Mouse (Mus musculus) right cerebral cortex, postnatal 4 days (tissue): ENCODE results near the gene Suv39h2.
A peak's percentile ranks its signal among the peaks of the same experiment; 100 is the strongest.

ENCODE experiments used
- DNase-seq: peaks from one replicate; pipeline ENCODE4 v3.0.0-alpha.2; 2022

The Suv39h2 gene

GRCm38 (mm10) chr2:3474861-3475283 lies at the start of gene Suv39h2:
Gene Suv39h2, minus strand, starts transcription at chr2:3475031.
- peak; percentile 97 for DNase-seq

GRCm38 (mm10) chr2:3522558-3522957 lies 47.7 kb upstream of the Suv39h2 start:
- no peak for DNase-seq

DNA sequence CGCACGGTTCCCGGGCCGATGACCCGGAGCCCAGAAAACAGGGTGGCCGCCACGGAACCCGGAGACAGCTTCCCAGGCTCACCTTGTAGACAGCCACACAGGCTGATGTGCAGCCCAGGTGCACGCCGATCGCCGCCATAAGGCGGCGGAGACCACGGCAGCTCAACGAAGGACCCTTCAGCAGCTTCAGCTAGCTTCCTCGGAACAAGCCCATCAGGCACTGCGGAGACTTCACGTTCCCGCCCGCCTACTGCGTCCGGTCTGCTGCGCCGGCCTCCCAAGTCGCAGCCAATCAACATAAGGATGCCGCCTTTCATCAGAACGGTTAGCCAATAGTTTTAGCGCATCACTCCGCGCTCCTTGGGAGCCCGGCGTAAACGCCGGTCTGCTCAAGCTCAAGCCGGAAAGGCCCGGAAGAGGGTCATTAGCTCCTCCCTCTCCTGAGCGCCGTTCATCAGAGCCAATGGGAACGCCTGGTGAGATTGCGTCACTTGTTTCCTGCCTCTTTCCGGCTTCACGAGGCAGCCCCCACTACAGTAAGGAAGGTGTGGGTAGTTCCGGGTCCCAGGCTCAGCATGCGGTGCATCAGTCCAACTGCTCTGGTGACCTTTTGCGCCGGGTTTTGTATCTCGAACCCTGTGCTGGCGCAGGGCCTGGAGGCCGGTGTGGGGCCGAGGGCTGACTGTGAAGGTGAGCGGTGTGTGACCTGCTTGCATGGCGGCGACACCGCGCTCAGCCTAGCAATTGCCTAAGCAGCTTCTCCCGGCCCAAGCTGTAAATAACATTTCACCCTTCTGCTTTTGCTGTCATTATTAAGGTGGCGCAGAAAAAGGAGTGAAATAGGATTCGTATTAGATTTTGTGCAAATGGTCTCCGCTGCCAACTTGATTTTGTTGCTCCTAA lies 38.0 kb upstream of the Suv39h2 start, which contains the start of the genes Gm45902, Hspa14 and Cdnf:
Gm45902 (minus strand) TSS at position 239 of the 903 bp plus-strand sequence.
Hspa14 (minus strand) TSS at position 263 of the 903 bp plus-strand sequence.
Cdnf (plus strand) TSS at position 479 of the 903 bp plus-strand sequence.
- peak; percentile 83 for DNase-seq

- DNase-seq, result no peak
Observed at GRCm38 (mm10) chr2:3512076-3512475, 37.2 kb upstream of the Suv39h2 start.

GRCm38 (mm10) chr2:3500886-3501285 lies 26.1 kb upstream of the Suv39h2 start:
- DNase-seq, result no peak

DNA sequence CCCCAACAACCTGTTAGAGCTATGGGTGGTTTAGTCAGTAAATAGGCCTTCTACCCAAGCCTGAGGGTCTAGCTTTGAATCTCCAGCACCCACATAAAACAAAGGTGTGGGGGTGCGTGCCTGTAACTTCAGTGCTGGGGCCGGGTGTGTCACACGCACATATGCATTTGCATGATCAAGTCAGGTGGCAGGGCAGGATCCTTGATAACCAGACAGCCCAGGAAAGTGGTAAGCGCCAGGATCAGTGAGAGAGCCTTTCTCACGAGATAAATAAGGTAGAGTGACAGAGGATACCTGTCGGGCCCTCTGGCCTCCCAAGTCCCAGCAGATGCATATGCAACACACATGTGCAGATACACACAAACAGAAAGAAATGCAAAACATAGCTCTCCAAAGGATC lies 24.7 kb upstream of the Suv39h2 start:
- no peak for DNase-seq

DNA sequence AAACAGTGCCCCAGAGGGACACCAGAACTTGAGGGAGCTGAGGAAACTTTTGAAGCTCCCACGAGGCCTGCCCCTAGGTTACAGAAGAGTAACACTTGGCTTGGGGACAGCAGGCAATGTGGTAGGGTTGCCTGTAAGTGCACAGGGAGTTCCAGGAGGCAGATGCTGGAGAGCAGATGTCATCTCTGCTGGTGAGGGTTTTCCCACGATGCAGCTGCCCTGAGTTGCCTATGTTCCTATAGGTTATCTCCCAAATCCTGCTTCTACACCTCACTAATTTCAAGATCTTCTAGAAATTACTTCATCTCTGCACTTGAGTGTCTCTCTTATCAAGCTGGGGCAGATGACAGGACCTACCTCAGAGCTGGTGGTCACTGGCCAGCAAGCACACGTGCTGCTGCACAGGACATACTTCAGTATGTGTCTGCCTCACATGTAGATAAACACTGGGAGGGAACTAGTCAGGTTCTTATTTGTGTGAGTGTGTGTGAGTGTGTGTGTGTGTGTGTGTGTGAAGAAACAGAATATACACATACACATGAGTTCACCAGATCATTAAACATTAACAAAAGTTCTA lies 19.1 kb upstream of the Suv39h2 start:
- DNase-seq, result no peak

DNA sequence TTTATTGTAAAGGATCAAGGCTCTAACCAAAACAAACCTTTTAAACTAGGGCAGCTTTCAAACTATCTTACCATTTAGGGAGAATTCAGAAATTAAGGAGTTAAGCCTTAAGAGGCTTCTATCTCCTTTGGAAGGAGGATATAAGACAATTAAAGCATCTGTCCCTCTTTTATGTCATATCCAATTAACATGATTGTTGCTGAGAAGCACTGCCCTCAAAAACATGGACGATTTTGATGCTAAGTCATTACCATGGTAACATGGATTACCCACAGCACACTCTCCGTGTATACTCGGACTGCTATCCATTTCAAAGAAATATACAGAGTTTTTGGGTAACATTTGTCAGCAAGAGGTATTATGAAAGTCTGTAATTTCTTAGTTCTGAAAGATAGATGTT lies 15.0 kb upstream of the Suv39h2 start:
- no peak for DNase-seq

GRCm38 (mm10) chr2:3480239-3480638 lies 5.4 kb upstream of the Suv39h2 start:
- DNase-seq, result no peak

GRCm38 (mm10) chr2:3475746-3476251 lies 968 bp upstream of the Suv39h2 start:
- no peak for DNase-seq

- peak; percentile 68 for DNase-seq
Observed at GRCm38 (mm10) chr2:3474361-3474805, 448 bp downstream of the Suv39h2 start.

DNA sequence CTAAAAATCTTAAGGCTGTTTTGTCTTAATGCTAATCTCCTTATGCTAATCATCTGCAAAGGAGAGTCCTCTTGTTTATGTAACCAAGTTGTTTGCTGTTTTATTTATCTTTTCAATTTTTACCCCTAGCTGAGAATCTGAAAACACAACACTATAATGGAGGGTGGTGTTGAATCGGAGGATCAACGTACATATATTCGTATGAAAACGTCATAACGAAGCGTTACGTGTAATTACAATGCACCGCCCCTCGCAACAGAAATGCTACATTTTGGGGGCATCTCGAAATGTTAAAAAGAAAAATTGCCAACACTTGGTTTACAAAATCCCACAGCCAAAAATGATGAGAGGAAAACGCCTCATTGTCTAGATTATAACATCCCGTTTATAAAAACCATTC lies 940 bp downstream of the Suv39h2 start:
- no peak for DNase-seq

DNA sequence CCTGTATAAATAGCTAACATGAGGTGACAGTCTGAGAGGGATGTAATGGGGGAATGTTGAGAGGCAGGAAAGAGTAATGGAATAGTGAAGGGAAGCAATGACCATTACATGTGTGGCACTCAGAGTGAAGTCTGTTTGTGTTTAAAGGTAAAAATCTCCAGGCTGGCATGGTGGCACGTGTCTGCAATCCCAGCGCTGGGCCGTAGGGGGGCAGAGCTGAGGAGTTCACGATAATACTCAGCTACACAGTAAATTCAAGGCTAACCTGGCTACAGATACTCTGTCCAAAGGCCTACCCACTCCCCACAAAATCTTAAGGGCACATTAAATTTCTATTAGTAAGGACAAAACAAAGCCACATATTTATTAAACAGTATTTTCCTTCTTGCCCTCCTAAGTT lies 18.2 kb downstream of the Suv39h2 start:
- DNase-seq, result no peak

- DNase-seq, result no peak
Observed at GRCm38 (mm10) chr2:3453096-3453495, 21.7 kb downstream of the Suv39h2 start.

DNA sequence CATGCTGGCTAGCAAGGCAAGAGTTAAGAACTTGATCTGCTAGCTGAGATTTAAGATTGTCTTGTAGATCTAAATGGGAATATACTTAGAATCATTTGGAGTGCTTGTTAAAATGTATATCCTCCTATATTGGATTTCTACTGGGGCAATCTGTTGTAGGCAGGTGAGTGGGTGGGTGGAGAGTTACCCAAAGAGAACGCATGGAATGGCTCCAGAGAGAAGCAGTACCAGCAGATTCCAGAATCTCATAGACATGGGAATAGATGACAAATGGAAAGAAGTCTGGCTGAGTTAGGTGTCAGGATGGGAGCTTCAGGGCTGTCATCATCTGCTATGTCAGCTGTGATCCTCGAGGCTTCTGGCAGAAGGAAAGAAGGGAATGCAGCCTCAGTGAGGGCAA lies 25.4 kb downstream of the Suv39h2 start:
- DNase-seq, result no peak

DNA sequence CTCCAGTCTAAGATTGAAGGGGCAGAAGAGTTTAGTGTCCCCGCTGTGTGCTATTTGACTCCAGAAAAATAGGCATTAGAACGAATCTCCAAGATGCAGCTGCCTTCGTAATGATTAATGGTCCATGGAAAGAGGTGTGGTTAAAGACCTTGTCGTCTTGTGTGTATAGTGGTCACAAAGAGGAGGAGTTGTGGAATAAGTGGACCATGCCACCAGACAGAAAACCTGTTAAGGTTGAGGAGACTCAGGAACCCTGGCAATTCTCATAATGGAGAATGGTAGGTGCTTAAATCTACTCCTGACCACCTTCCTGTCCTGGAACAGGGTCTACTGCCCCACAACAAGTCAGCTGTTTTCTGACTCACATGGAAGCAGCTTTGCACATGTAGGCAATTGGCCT lies 28.8 kb downstream of the Suv39h2 start:
- DNase-seq, result no peak

DNA sequence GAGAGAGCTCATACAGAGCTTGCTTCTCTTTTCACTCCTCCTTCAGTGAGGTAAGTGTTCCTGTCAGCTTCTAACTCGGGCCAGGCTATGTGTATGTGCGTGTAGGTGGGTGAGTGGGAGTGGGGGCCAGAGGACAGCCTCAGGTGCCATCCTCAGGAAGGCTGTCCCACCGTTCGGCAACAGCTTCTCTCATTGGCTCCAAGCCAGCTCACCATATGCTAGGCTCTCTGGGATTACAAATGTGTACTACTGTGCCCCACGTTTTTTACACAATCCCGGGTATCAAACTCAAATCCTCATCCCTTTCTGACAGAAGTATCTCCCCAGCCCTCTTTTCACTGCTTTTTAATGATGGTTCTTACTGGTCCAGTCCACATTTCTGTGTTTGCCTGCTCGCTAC lies 30.6 kb downstream of the Suv39h2 start:
- DNase-seq, result no peak

GRCm38 (mm10) chr2:3437956-3438355 lies 36.9 kb downstream of the Suv39h2 start:
- no peak for DNase-seq

DNA sequence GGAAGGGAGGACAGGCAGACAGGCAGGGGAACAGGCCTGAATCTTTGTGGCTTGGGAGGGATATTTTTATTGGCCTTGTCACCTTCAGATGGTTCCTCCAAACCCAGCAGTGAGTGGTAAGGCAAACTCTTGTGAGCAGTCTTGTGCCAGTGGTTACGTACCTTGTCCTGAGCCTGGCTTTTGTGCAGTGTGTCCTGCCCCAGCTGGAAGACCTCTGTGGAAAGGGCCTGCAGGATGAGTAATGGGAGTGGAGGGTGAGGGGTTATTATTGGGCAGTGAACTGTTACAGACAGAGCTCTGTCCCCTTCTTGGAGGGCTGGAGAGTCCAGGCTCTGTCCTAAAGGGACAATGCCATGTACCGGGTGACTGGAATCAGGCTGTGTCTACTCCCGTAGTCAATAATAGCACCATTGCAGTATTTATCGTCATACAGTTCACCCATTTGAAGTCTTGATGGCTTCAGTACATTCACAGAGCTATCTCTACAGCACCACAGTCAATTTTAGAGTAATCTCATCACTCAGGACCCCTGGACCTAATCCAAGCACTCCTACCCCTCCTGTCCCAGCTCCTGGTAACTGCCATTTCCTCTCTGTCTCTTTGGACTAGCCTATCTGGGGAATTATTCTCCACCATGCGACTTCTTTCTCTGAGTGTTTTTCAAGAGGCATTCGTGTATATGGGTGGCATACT lies 39.3 kb downstream of the Suv39h2 start:
- DNase-seq, result no peak

DNA sequence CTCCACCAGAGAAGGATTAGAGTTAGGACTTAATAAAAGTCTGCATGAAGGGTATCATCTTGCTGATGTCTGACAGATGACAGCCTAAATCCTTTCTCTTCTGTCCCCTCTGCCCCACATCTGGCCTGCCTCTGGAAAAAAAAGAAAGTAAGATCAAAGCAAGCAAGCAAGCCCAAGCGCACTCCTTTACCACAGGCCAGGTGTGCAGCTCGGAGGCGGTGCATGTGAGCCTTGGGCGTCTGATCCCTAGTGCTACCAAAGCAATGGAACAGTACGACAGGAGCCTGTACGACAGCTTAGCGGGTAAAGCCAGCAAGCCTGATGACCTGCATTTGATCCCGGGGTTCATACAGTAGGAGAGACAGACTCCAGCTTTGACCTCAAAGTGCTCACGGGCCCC lies 43.9 kb downstream of the Suv39h2 start:
- no peak for DNase-seq

GRCm38 (mm10) chr2:3424579-3424910 lies 50.3 kb downstream of the Suv39h2 start:
- no peak for DNase-seq

- DNase-seq, result peak; percentile 81
Observed at GRCm38 (mm10) chr2:3423841-3424578, 50.8 kb downstream of the Suv39h2 start, which contains the start of gene Dclre1c. Gene Dclre1c, plus strand, starts transcription at chr2:3424131.

DNA sequence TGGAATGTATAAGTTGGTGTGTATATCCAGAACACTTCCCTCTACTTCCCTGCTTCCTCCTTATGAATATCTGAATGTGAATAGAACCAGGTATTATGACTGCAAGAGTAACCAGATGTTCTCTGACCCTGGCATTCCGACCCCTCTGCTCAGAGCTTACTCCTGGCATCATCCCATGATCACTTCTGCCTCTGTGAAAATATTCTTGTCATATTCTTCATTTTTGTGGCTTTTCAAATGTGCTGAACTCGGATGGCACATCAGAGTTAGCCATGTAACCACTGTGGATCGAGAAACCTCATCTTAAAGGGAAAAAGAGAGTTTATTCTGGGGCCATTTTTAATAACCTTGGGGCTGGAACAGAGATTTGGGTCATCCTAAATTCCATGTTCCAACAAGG lies 52.3 kb downstream of the Suv39h2 start, which contains the start of gene Meig1:
Meig1 (minus strand) TSS at position 101 of the 400 bp plus-strand sequence.
- no peak for DNase-seq
